Mouse (Mus musculus): ENCODE results near the gene Olfr800. TPM values are rescaled to one million over a fixed set of nuclear protein-coding genes. Genes with fewer than 3 reads are reported as not detected.

Gene Olfr800
- total RNA-seq (2021), result not detected
- long read RNA-seq, experiment 1, result 0 reads
- long read RNA-seq, experiment 2, result 0 reads

DNA sequence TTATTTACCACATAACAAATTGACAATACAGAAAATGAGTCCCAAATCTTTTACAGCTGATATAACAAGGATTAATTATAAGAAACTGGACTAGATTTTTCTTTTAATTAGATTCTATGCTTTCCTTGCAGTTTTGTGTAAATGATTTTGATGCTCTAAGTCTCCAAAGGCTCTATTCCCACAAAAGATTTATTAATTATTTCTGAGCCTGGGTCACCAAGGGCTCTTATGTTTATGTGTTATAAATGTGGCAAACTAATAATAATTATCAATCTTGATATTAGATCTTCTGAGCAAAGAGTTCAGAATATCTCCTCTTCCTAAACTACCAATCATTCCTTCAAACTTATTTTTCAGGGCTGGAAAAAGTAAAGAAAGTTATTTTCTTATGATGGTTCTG lies at the start of gene Olfr800:
TSS of gene Olfr800 (plus strand) at position 301 of the 400 bp plus-strand sequence.
- DNase-seq, result no peak

DNA sequence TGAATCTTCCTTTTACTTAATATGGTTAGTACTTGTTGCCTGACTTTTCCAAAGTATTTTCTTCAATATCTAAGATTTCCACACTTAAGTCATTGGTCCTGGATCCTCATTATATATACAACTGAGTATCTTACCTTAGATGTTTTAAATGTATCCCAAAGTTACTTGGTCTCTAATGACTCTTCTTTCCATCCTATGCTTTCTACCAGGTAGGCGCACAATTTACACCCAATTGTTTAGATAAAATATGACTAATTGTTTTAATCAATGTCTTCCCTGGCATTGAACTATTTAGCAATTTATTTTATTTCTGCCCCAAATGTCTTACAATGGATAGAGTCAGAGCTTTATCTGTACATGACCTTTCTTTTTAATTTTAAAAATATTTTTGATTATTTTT lies 45.0 kb upstream of the Olfr800 start, which contains the start of gene Olfr796:
TSS of gene Olfr796 (minus strand) at position 101 of the 400 bp plus-strand sequence.
- DNase-seq, result no peak

DNA sequence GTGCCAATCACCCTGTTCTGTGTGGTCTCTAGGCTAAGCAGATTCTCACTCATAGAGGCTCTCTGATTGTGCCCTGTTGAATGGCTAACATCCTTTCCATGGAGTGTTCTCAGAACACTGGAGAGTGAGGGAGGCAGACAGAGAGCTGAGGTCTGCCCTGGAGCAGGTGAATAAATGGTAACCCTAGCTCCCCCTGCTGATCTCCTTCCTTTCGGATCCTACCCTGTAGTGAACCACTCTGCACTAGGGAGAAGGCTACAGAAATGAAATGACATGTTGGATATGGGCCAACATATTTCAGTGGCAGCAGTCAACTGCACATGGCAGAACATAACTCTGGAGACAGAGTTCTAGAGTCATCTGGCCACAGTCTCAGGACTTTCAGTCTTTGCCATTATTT lies 35.8 kb upstream of the Olfr800 start:
- no peak for DNase-seq

DNA sequence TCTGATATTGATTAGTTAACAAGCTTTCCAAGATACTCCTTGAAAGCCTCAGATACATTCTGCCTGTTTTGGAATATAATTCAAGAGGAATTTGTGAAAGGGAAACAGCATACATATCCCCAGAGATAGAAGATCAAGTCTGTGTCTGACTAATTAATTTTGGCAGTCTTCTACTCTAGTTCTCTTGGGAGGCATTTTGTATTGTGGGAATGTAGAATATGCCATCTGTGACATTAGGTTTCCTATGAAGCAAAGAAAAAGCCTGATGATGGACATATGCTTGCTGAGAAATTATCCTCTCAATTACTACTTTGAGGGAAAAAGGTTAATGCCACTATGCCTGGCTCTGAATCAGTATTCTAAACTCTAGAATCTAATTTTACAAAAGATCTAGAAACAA lies 34.2 kb upstream of the Olfr800 start:
- DNase-seq, result no peak

DNA sequence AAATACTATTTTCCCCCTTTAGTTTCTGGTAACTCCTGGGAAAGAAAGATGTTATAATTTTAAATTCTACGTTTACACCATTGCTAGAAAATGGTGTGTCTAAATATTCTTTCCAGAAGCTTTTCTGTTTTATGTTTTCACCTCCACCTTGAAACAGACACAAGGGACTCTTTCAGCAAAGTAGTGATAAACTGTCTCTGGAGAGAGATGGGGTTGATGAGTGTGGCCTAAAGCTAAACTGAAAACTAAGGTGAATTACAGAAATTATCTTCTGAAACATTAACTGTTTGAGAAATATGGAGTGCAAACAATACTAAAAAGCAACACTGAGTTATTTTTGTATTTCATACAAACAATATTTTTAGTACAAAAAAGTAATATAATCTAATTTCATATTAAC lies 29.7 kb upstream of the Olfr800 start, which contains the start of gene Olfr798:
TSS of gene Olfr798 (minus strand) at position 101 of the 400 bp plus-strand sequence.
- DNase-seq, result no peak

DNA sequence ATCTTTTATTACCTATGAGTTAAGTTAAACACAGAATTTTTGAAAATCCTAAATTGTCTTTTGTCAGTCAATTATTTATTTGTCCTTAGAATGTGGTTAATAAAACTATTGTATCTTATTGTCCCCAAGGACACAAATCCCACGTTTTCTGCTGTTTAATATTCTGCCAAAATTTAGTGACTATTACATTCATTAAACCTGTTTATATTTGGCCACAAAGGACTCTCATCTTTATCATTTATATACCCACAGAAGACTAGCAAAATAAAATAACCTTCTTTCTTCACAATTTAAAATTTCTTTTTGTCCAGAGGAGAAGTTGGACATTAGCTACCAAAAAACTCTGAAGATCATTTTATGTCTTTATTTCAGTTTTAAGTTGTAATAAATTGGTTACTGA lies 20.3 kb upstream of the Olfr800 start, which contains the start of gene Olfr799:
TSS of gene Olfr799 (plus strand) at position 301 of the 400 bp plus-strand sequence.
- DNase-seq, result no peak

DNA sequence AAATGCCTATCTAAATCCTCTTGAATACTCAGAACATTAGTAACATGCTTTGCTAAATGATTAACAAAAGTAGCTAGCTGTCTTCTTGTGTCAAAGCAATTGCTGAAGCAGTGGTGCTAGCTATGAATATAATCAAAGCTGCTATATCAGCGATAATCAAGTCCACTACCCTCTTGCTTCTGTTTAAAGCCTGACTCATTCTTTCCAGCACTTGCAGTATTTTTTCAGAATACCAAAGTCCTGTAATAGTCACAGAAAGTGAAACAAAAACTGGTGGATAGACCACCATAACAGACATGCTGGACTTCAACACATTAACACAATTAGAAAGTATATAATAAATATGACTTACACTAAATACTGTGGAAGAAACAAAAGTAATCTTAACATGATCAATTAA lies 5.7 kb upstream of the Olfr800 start:
- no peak for DNase-seq

DNA sequence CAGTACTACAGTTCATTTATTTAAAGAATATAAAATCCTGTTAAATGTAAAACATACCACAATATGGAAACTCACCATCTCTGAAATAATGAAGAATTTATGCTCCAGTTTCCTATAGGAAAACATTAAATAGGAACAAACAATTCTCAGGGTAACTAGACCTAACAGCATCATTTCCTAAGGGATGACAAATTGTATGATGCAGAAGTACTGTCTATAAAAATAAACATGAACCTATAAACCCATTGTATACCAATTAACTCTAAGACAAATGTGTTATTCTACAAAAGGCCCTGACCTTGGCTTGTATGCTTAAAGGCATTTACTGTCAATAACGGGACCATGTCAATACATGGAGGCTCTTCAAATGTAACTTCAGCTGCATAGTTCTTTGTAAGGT lies 16.3 kb downstream of the Olfr800 start, which contains the start of gene Olfr801:
TSS of gene Olfr801 (minus strand) at position 101 of the 400 bp plus-strand sequence.
- no peak for DNase-seq

DNA sequence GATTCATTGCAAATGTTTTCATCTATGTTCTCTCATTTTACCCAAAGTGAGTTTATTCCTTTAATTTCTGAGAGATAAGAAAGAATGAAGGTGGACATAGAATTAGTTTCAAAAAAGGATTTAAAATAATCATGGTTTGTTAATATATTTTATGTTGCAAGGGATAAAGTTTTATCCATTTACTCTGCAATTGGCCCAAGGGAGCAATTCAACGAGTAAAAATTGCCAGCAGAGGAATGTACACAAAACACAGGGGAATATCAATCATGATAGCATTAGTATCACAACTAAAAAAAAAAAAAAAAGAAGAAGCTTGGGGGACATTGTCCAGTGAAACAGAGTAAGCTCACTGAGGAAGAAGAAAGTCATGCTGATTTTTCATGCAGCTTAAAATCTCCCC lies 30.6 kb downstream of the Olfr800 start, which contains the start of gene Olfr802:
TSS of gene Olfr802 (minus strand) at position 101 of the 400 bp plus-strand sequence.
- no peak for DNase-seq

DNA sequence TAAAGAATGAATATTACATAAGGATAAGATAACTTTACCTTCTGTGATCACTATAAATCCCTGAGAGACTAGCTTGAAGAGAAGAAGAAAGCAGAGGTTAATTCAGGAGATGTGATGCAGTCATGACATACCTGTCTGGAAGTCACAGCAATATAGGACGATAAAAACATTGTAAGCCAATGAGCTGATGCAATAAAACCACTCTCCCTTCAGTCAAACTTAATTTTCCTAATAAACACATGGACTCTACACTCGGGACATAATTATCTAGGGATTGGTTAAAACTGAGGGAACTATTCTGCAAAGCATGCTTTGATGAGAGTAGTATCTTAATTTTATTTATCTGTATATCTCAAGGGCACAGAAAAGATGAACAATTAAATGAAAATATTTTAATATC lies 36.7 kb downstream of the Olfr800 start, which contains the start of gene Olfr803:
TSS of gene Olfr803 (minus strand) at position 101 of the 400 bp plus-strand sequence.
- no peak for DNase-seq

DNA sequence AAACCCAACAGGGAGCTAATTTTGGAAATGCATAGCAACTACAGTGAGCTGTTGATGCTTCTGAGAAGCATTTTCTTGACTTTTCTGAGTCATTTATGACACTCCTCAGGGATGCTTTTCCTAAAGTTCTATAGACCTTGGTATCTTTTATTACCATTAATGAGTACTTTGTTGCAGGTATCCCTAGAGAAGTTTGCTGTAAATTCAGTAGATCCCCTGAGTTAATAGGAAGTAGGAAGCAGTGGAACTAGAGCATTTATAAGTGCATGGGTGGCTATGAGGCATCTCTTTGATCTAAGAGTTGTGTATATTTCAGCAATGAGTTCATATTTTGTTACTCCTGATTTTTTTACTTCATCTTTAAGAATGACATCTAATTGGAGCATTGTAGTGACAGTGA lies 45.4 kb downstream of the Olfr800 start, which contains the start of gene Olfr804:
TSS of gene Olfr804 (plus strand) at position 301 of the 400 bp plus-strand sequence.
- DNase-seq, result no peak

Other genes starting within 250 kb of the Olfr800 start
- gene Olfr786, start 230.4 kb upstream of the Olfr800 start, total RNA-seq (2021), result not detected
- gene Olfr787, start 195.8 kb upstream of the Olfr800 start, total RNA-seq (2021), result not detected
- gene Olfr788, start 186.7 kb upstream of the Olfr800 start, total RNA-seq (2021), result not detected
- not detected for gene Olfr789, start 172.9 kb upstream of the Olfr800 start, total RNA-seq (2021)
- not detected for gene Olfr790, start 159.2 kb upstream of the Olfr800 start, total RNA-seq (2021)
- gene Olfr791, start 135.9 kb upstream of the Olfr800 start, total RNA-seq (2021), result not detected
- gene Olfr792, start 118.5 kb upstream of the Olfr800 start, total RNA-seq (2021), result not detected
- gene Olfr794, start 90.0 kb upstream of the Olfr800 start, total RNA-seq (2021), result not detected
- gene Olfr796, start 45.1 kb upstream of the Olfr800 start, total RNA-seq (2021), result not detected
- gene Olfr798, start 29.8 kb upstream of the Olfr800 start, total RNA-seq (2021), result not detected
- not detected for gene Olfr799, start 20.2 kb upstream of the Olfr800 start, total RNA-seq (2021)
- gene Olfr801, start 16.2 kb downstream of the Olfr800 start, total RNA-seq (2021), result not detected
- not detected for gene Olfr802, start 30.5 kb downstream of the Olfr800 start, total RNA-seq (2021)
- gene Olfr803, start 36.6 kb downstream of the Olfr800 start, total RNA-seq (2021), result not detected
- gene Olfr804, start 45.5 kb downstream of the Olfr800 start, total RNA-seq (2021), result not detected
- not detected for gene Olfr805, start 71.7 kb downstream of the Olfr800 start, total RNA-seq (2021)
- not detected for gene Olfr806, start 84.2 kb downstream of the Olfr800 start, total RNA-seq (2021)
- not detected for gene Olfr807, start 100.1 kb downstream of the Olfr800 start, total RNA-seq (2021)
- gene Olfr808, start 107.8 kb downstream of the Olfr800 start, total RNA-seq (2021), result not detected
- gene Olfr809, start 116.9 kb downstream of the Olfr800 start, total RNA-seq (2021), result not detected
- gene Olfr810, start 137.2 kb downstream of the Olfr800 start, total RNA-seq (2021), result not detected
- gene Olfr811, start 146.7 kb downstream of the Olfr800 start, total RNA-seq (2021), result not detected
- gene Olfr812, start 188.4 kb downstream of the Olfr800 start, total RNA-seq (2021), result not detected
- not detected for gene Olfr813, start 197.7 kb downstream of the Olfr800 start, total RNA-seq (2021)
- gene Olfr814, start 222.2 kb downstream of the Olfr800 start, total RNA-seq (2021), result not detected
- gene Olfr815, start 248.2 kb downstream of the Olfr800 start, total RNA-seq (2021), result not detected